Mouse (Mus musculus) liver, embryonic 11.5 days (tissue): Measurements from ENCODE around the gene Vsx2. TPM values are rescaled to one million over a fixed set of nuclear protein-coding genes. Genes with fewer than 3 reads are reported as not detected.
A peak's percentile ranks its signal among the peaks of the same experiment; 100 is the strongest.

Experiments
- ATAC-seq: fragments of 200-750 bp; cut with Nextera tagmentation; replicated peaks from 2 replicates; pipeline ENCODE4 v1.8.0; 2017; ENCODE audit warnings: moderate number of reproducible peaks, mild to moderate bottlenecking, moderate TSS enrichment, moderate library complexity; ENCODE audit not compliant: low FRiP score
- DNase-seq: peaks from one replicate; pipeline ENCODE4 v3.0.0-alpha.2; 2017; ENCODE audit warnings: low spot score
- H3K27ac ChIP-seq: fragments of 300-500 bp; sonication (generic); 2 replicates; pipeline ENCODE4 v1.5.1; 2014; ENCODE audit warnings: mild to moderate bottlenecking, low read depth, low read length, control low read depth
- H3K27me3 ChIP-seq: fragments of 300-500 bp; sonication (generic); replicated peaks from 2 replicates; pipeline ENCODE4 v1.6.1; 2014; ENCODE audit warnings: low read length, mixed read lengths; ENCODE audit not compliant: control insufficient read depth, insufficient read depth
- H3K36me3 ChIP-seq: fragments of 300-500 bp; sonication (generic); 2 replicates; pipeline ENCODE4 v1.6.1; 2014; ENCODE audit warnings: mild to moderate bottlenecking, low read length, moderate library complexity, mixed read lengths; ENCODE audit not compliant: control insufficient read depth, insufficient read depth
- H3K4me1 ChIP-seq: fragments of 300-500 bp; sonication (generic); replicated peaks from 2 replicates; pipeline ENCODE4 v1.6.1; 2014; ENCODE audit warnings: low read length, mixed read lengths; ENCODE audit not compliant: control insufficient read depth, insufficient read depth
- H3K4me2 ChIP-seq: fragments of 300-500 bp; sonication (generic); 2 replicates; pipeline ENCODE4 v1.6.1; 2014; ENCODE audit warnings: mild to moderate bottlenecking, control low read depth, moderate library complexity
- H3K4me3 ChIP-seq: fragments of 300-500 bp; sonication (generic); 2 replicates; pipeline ENCODE4 v1.5.1; 2014; ENCODE audit warnings: low read depth, low read length, control low read depth
- H3K9ac ChIP-seq: fragments of 300-500 bp; sonication (generic); 2 replicates; pipeline ENCODE4 v1.6.1; 2014; ENCODE audit warnings: low read depth, low read length, control low read depth
- H3K9me3 ChIP-seq: fragments of 300-500 bp; sonication (generic); 2 replicates; pipeline ENCODE4 v1.6.1; 2016; ENCODE audit warnings: low read length, inconsistent platforms, mixed read lengths; ENCODE audit not compliant: control insufficient read depth
- WGBS: fragments of 180-500 bp; shearing (Covaris S2); extraction: QIAGEN DNeasy Blood & Tissue Kit; methylation state at CpG from one replicate; pipeline ENCODE4 v1.1.7; 2014; 5-methylcytosine and 5-hydroxymethylcytosine counted together
- polyA plus RNA-seq: library from polyadenylated mRNA; unstranded; fragments of >200 nt; fragmentation: Nextera tagmentation; extraction: Ambion mirVana; gene quantifications from 2 replicates; pipeline ENCODE4 v1.2.1, GENCODE M21; 2014

Vsx2 gene
- polyA plus RNA-seq, 1 experiment from 2014 or later = not detected

GRCm38 (mm10) chr12:84598324-84598723, 28.8 kb downstream of the Vsx2 start:
- ATAC-seq (no peak), DNase-seq (no peak)
- Histone ChIP-seq H3K27ac (no peak overlapping the region), H3K9me3 (no peaks in the 10 kb centered on the region), H3K9ac (no peak overlapping the region), H3K27me3 (peaks cover 14% of the 10 kb centered on the region), H3K4me3 (no peak overlapping the region), H3K36me3 (no peaks in the 10 kb centered on the region), H3K4me1 (no peaks in the 10 kb centered on the region), H3K4me2 (no peak overlapping the region)
- WGBS = 20% methylated on average over 8 of the region's 8 CpGs

- no peaks in the 10 kb centered on the region for H3K27me3 ChIP-seq
- DNase-seq (no peak), ATAC-seq (no peak)
- H3K9me3 ChIP-seq = no peaks in the 10 kb centered on the region
- no peak overlapping the region for H3K9ac ChIP-seq
- 79% methylated on average over 6 of the region's 7 CpGs for WGBS
- H3K36me3 ChIP-seq = no peaks in the 10 kb centered on the region
- no peaks in the 10 kb centered on the region for H3K4me1 ChIP-seq
- H3K4me2 ChIP-seq = no peak overlapping the region
- no peak overlapping the region for H3K27ac ChIP-seq
- no peak overlapping the region for H3K4me3 ChIP-seq
Measured at GRCm38 (mm10) chr12:84604001-84604400, 34.4 kb downstream of the Vsx2 start.

GRCm38 (mm10) chr12:84605860-84606259, 36.3 kb downstream of the Vsx2 start:
- Histone ChIP-seq H3K4me1 (no peaks in the 10 kb centered on the region), H3K4me3 (no peak overlapping the region), H3K9me3 (no peaks in the 10 kb centered on the region), H3K36me3 (no peaks in the 10 kb centered on the region), H3K27me3 (no peaks in the 10 kb centered on the region), H3K4me2 (no peak overlapping the region), H3K9ac (no peak overlapping the region), H3K27ac (no peak overlapping the region)
- 79% methylated on average over 7 of the region's 7 CpGs for WGBS
- ATAC-seq (no peak), DNase-seq (no peak)

GRCm38 (mm10) chr12:84611718-84612117, 42.2 kb downstream of the Vsx2 start:
- H3K36me3 ChIP-seq = no peaks in the 10 kb centered on the region
- no peaks in the 10 kb centered on the region for H3K4me1 ChIP-seq
- 84% methylated on average over 10 of the region's 10 CpGs for WGBS
- H3K4me3 ChIP-seq = no peak overlapping the region
- H3K9ac ChIP-seq = no peak overlapping the region
- no peaks in the 10 kb centered on the region for H3K9me3 ChIP-seq
- H3K4me2 ChIP-seq = no peak overlapping the region
- DNase-seq = no peak
- no peak overlapping the region for H3K27ac ChIP-seq
- no peak for ATAC-seq
- no peaks in the 10 kb centered on the region for H3K27me3 ChIP-seq

GRCm38 (mm10) chr12:84612518-84612917, 43.0 kb downstream of the Vsx2 start:
- H3K4me2 ChIP-seq = no peak overlapping the region
- DNase-seq (no peak), ATAC-seq (no peak)
- H3K27ac ChIP-seq = no peak overlapping the region
- H3K4me3 ChIP-seq = no peak overlapping the region
- H3K9me3 ChIP-seq = no peaks in the 10 kb centered on the region
- no peaks in the 10 kb centered on the region for H3K27me3 ChIP-seq
- no peak overlapping the region for H3K9ac ChIP-seq
- no peaks in the 10 kb centered on the region for H3K4me1 ChIP-seq
- H3K36me3 ChIP-seq = no peaks in the 10 kb centered on the region
- 73% methylated on average over 8 of the region's 8 CpGs for WGBS

- WGBS = 83% methylated on average over 11 of the region's 11 CpGs
- no peak for ATAC-seq
- Histone ChIP-seq H3K9me3 (no peaks in the 10 kb centered on the region), H3K36me3 (no peaks in the 10 kb centered on the region), H3K27me3 (no peaks in the 10 kb centered on the region), H3K4me3 (no peak overlapping the region), H3K4me2 (no peak overlapping the region), H3K9ac (no peak overlapping the region), H3K4me1 (no peaks in the 10 kb centered on the region), H3K27ac (no peak overlapping the region)
- DNase-seq = no peak
Measured at GRCm38 (mm10) chr12:84614001-84614400, 44.4 kb downstream of the Vsx2 start.

- ATAC-seq = no peak
- Histone ChIP-seq H3K4me2 (no peak overlapping the region), H3K36me3 (no peaks in the 10 kb centered on the region), H3K27ac (no peak overlapping the region), H3K4me1 (no peaks in the 10 kb centered on the region), H3K9ac (no peak overlapping the region), H3K27me3 (no peaks in the 10 kb centered on the region), H3K9me3 (no peaks in the 10 kb centered on the region), H3K4me3 (no peak overlapping the region)
- DNase-seq = no peak
- WGBS = 59% methylated on average over 7 of the region's 7 CpGs
Measured at GRCm38 (mm10) chr12:84614524-84614923, 45.0 kb downstream of the Vsx2 start.

- H3K9ac ChIP-seq = peak within 1 kb of the TSS; percentile 67
- no peaks in the 10 kb centered on the region for H3K36me3 ChIP-seq
- ATAC-seq (peak; percentile 100), DNase-seq (peak; percentile 89)
- H3K27me3 ChIP-seq = no peaks in the 10 kb centered on the region
- H3K4me1 ChIP-seq = no peaks in the 10 kb centered on the region
- H3K4me2 ChIP-seq = peak within 1 kb of the TSS; percentile 62
- H3K27ac ChIP-seq = no peak within 1 kb of the TSS
- under 1% methylated on average over 34 of the region's 34 CpGs for WGBS
- H3K9me3 ChIP-seq = no peaks in the 10 kb centered on the region
- H3K4me3 ChIP-seq = peak within 1 kb of the TSS; percentile 63
Measured at GRCm38 (mm10) chr12:84616977-84617630, 47.5 kb downstream of the Vsx2 start, which contains the start of gene Abcd4. TSS of gene Abcd4 (minus strand) at chr12:84617413.

- Histone ChIP-seq H3K27ac (no peak overlapping the region), H3K9me3 (no peaks in the 10 kb centered on the region), H3K36me3 (no peaks in the 10 kb centered on the region), H3K4me3 (peak overlapping the region; percentile 63), H3K4me2 (peak overlapping the region; percentile 62), H3K4me1 (no peaks in the 10 kb centered on the region), H3K27me3 (no peaks in the 10 kb centered on the region), H3K9ac (peak overlapping the region; percentile 67)
- 8% methylated on average over 10 of the region's 10 CpGs for WGBS
- ATAC-seq (peak; percentile 39; the same call in 1 of the 2 replicates), DNase-seq (peak; percentile 59)
Measured at GRCm38 (mm10) chr12:84617663-84618062, 48.1 kb downstream of the Vsx2 start.
